Mouse (Mus musculus) intestine, postnatal 0 days (tissue): Measurements from ENCODE around the gene Pum3. TPM values are rescaled to one million over a fixed set of nuclear protein-coding genes. Genes with fewer than 3 reads are reported as not detected.

Experiments
- ATAC-seq: fragments of 200-750 bp; cut with Nextera tagmentation; 2 replicates; pipeline ENCODE4 v1.8.0; 2017; ENCODE audit warnings: mild to moderate bottlenecking, moderate TSS enrichment, moderate library complexity
- H3K27ac ChIP-seq: fragments of 300-500 bp; sonication (generic); 2 replicates; pipeline ENCODE4 v1.5.1; 2014; ENCODE audit warnings: mild to moderate bottlenecking, low read depth, low read length, moderate library complexity
- H3K27me3 ChIP-seq: fragments of 300-500 bp; sonication (generic); replicated peaks from 2 replicates; pipeline ENCODE4 v1.6.1; 2014; ENCODE audit warnings: low read length, mixed read lengths; ENCODE audit not compliant: control insufficient read depth, insufficient read depth
- H3K36me3 ChIP-seq: fragments of 300-500 bp; sonication (generic); 2 replicates; pipeline ENCODE4 v1.6.1; 2014; ENCODE audit warnings: mild to moderate bottlenecking, moderate library complexity; ENCODE audit not compliant: control insufficient read depth, insufficient read depth
- H3K4me1 ChIP-seq: fragments of 300-500 bp; sonication (generic); replicated peaks from 2 replicates; pipeline ENCODE4 v1.6.1; 2014; ENCODE audit warnings: antibody characterized with exemption, low read length, mixed read lengths; ENCODE audit not compliant: control insufficient read depth, insufficient read depth
- H3K4me2 ChIP-seq: fragments of 300-500 bp; sonication (generic); replicated peaks from 2 replicates; pipeline ENCODE4 v1.6.1; 2014; ENCODE audit warnings: low read depth, mild to moderate bottlenecking, moderate library complexity
- H3K4me3 ChIP-seq: fragments of 300-500 bp; sonication (generic); 2 replicates; pipeline ENCODE4 v1.5.1; 2014; ENCODE audit warnings: low read depth, low read length
- H3K9ac ChIP-seq: fragments of 300-500 bp; sonication (generic); 2 replicates; pipeline ENCODE4 v1.6.1; 2014; ENCODE audit warnings: mild to moderate bottlenecking, low read depth, low read length
- H3K9me3 ChIP-seq: fragments of 300-500 bp; sonication (generic); 2 replicates; pipeline ENCODE4 v1.6.1; 2016; ENCODE audit warnings: mixed run types; ENCODE audit not compliant: control insufficient read depth
- CTCF ChIP-seq: sonication (generic); IDR thresholded peaks from 2 replicates; pipeline ENCODE4 v1.5.1; 2016; ENCODE audit warnings: low read depth, mild to moderate bottlenecking, control low read depth, antibody characterized with exemption, moderate library complexity
- WGBS: fragments of 180-500 bp; shearing (Covaris S2); extraction: QIAGEN DNeasy Blood & Tissue Kit; methylation state at CpG from one replicate; pipeline ENCODE4 v1.1.7; 2014; 5-methylcytosine and 5-hydroxymethylcytosine counted together
- polyA plus RNA-seq: library from polyadenylated mRNA; unstranded; fragments of >200 nt; fragmentation: Nextera tagmentation; extraction: Ambion mirVana; gene quantifications from 2 replicates; pipeline ENCODE4 v1.2.1, GENCODE M21; 2015

Gene Pum3
- 34.4 and 37.9 TPM in 2 replicates for polyA plus RNA-seq

DNA sequence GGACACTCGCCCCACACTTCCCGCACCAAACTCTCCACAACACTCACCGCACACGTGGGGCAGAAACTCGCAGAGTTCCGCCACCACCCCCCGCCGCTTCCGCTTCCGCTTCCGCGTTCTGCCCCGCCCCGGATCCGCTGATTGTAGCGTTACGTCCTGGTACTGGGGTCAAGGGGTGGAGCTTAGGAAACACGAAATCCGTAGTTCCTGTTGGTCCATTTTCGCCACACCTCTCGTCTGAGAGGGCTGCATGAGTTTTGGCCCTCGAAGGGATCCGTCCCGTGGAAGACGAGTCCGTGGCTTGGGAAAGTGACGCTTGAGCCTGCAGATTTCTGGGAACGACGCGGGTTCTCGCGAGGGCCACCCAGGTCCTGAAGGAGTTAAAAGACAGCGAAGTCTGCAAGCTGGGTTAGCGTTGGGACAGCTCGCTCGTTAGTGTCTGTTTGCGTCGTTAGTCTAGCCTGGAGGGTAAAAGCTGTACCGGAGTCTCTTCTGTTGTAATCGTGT, at the start of gene Pum3:
Pum3 (minus strand) TSS at position 81 of the 507 bp plus-strand sequence.
- H3K27ac ChIP-seq, result peak within 1 kb of the TSS; percentile 82
- H3K9ac ChIP-seq, result peak within 1 kb of the TSS; percentile 82
- H3K4me1 ChIP-seq, result 0 out of 2 replicates have a peak, but pooled peaks cover 4% of the 10 kb centered on the region
- no peak for TF ChIP-seq CTCF
- H3K9me3 ChIP-seq, result no peaks in the 10 kb centered on the region
- no peaks in the 10 kb centered on the region for H3K27me3 ChIP-seq
- peak; percentile 99 for ATAC-seq
- WGBS, result under 1% methylated on average over 40 of the region's 40 CpGs
- peak within 1 kb of the TSS; percentile 84 for H3K4me2 ChIP-seq
- peaks cover 12% of the 10 kb centered on the region for H3K36me3 ChIP-seq
- H3K4me3 ChIP-seq, result peak within 1 kb of the TSS; percentile 94

DNA sequence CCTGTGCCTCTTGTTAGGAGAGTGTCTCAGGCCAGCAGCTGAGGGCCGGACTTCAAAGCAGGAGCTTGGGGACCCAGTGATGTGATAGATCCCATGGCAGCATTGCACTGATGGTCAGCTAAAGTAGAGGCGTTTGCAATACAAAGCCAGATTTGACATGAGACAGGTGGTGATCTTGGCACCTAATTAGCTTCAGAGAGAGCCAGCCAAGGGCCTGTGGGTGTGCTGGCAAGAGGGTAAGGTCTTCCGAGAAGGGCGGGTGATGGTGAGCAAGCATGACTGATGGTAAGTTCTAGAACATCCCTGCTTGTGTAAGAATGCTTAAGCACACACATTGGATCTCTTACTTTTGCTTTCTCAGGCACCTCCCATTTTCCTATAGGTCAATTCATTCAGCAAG, 37.1 kb upstream of the Pum3 start:
- WGBS, result 81% methylated on average over 4 of the region's 4 CpGs
- H3K4me3 ChIP-seq, result no peak overlapping the region
- H3K9ac ChIP-seq, result no peak overlapping the region
- H3K9me3 ChIP-seq, result no peaks in the 10 kb centered on the region
- no peak overlapping the region for H3K4me2 ChIP-seq
- no peak for ATAC-seq
- no peak for TF ChIP-seq CTCF
- H3K27ac ChIP-seq, result no peak overlapping the region
- H3K27me3 ChIP-seq, result no peaks in the 10 kb centered on the region
- no peaks in the 10 kb centered on the region for H3K36me3 ChIP-seq
- no peaks in the 10 kb centered on the region for H3K4me1 ChIP-seq

DNA sequence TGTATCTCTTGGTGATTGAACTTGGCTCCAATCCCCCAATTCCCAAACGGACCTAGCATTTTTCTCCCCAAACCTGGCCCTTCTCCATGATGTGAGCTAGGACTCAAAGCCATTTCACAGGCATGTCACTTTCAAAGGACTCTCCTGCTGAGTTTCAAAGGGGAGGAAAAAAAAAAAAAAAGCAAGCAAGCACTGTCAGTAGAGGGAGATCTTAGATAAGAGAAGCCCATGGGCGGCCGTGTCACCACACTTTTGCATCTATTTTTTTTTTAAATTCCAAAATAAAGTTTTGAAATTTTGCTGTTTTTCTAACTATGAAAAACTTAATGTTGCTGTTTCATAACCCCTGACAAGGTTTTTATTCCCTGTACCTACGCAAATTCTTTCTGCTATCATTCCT, 33.0 kb upstream of the Pum3 start:
- Histone ChIP-seq H3K27me3 (no peaks in the 10 kb centered on the region), H3K9ac (no peak overlapping the region), H3K36me3 (no peaks in the 10 kb centered on the region), H3K4me1 (no peaks in the 10 kb centered on the region), H3K9me3 (no peaks in the 10 kb centered on the region), H3K4me3 (no peak overlapping the region), H3K27ac (no peak overlapping the region), H3K4me2 (no peak overlapping the region)
- 57% methylated on average over 4 of the region's 4 CpGs for WGBS
- TF ChIP-seq CTCF, result no peak
- no peak for ATAC-seq

DNA sequence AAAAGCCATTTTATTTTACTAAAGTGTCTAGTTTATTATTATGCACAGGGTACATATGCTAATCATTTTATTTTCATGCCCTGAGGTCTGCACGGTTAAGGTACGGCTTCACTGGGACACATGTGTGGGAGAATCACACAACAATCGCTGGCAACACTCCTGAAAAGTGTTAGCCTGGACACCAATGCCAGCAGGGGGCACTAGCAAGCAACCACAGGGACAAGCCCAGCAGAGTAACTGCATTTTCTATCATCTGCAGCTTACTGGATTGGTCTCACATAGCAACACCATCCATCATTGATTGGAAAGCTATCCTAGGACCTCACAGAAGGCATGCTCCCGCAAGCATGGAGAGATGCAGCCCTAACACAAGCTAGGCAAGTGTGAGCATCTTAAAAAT, 20.8 kb upstream of the Pum3 start:
- no peak for ATAC-seq

DNA sequence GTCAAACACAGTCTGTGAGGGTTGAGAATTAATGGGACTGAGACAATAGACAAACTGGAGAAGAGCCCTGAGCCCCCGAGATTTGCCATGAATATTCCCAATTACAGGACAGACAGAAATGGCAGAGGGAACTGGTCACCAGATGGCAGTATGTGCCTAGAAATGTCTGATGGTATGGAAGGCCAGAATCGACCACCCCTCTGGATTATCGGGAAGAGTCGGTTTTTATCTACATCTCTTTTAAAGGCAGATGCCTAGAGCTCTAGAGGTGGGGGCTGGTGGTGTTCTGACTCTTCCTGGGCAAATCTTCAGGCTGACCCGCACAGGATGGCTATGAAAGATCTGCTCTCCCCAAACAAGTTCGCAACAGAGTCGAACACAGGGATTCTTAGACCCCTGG, 17.9 kb upstream of the Pum3 start:
- WGBS, result 28% methylated on average over 7 of the region's 7 CpGs
- H3K36me3 ChIP-seq, result no peaks in the 10 kb centered on the region
- no peaks in the 10 kb centered on the region for H3K9me3 ChIP-seq
- no peaks in the 10 kb centered on the region for H3K4me1 ChIP-seq
- TF ChIP-seq CTCF, result peak; percentile 71
- ATAC-seq, result no peak
- H3K27me3 ChIP-seq, result no peaks in the 10 kb centered on the region
- H3K27ac ChIP-seq, result no peak overlapping the region
- H3K9ac ChIP-seq, result no peak overlapping the region
- no peak overlapping the region for H3K4me3 ChIP-seq
- H3K4me2 ChIP-seq, result no peak overlapping the region

More for the DNA sequence above, 20.8 kb upstream of the Pum3 start:
- Histone ChIP-seq H3K4me3 (no peak overlapping the region), H3K9me3 (no peaks in the 10 kb centered on the region), H3K9ac (no peak overlapping the region), H3K36me3 (no peaks in the 10 kb centered on the region), H3K27me3 (no peaks in the 10 kb centered on the region), H3K27ac (no peak overlapping the region), H3K4me1 (no peaks in the 10 kb centered on the region), H3K4me2 (no peak overlapping the region)
- 26% methylated on average over 4 of the region's 4 CpGs for WGBS
- TF ChIP-seq CTCF, result peak; percentile 87

DNA sequence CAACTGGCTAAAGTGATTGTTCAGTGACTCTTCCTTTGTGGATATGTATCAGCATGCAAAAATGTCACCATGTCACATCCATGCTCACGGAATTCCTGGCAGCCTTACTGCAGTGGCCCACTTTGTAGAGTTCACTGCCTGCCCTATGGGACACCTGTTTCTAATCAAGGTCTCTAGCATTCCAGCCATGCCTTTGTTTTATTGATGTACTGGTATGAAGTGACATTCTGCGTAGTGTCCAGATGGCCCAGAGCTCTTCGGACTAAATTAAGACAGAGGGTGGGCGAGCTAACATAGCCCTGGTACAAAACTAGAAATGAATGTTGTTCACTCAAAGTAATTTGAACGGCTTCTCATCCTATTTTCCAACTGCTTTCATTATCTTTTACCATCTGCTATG, 11.5 kb upstream of the Pum3 start:
- Histone ChIP-seq H3K4me2 (no peak overlapping the region), H3K36me3 (no peaks in the 10 kb centered on the region), H3K9me3 (no peaks in the 10 kb centered on the region), H3K27ac (no peak overlapping the region), H3K4me1 (no peaks in the 10 kb centered on the region), H3K27me3 (no peaks in the 10 kb centered on the region), H3K9ac (no peak overlapping the region), H3K4me3 (no peak overlapping the region)
- no peak for ATAC-seq
- TF ChIP-seq CTCF, result no peak
- 67% methylated on average over 5 of the region's 5 CpGs for WGBS
